Mouse (Mus musculus) midbrain, postnatal 0 days (tissue): ENCODE measurements around the gene Lgi4. TPM values are rescaled to one million over a fixed set of nuclear protein-coding genes. Genes with fewer than 3 reads are reported as not detected.

ENCODE experiments used
- ATAC-seq: fragments of 200-750 bp; cut with Nextera tagmentation; 2 replicates; pipeline ENCODE4 v1.8.0; 2017; ENCODE audit warnings: moderate number of reproducible peaks, mild to moderate bottlenecking, moderate TSS enrichment, moderate library complexity; ENCODE audit not compliant: low FRiP score
- DNase-seq: peaks from one replicate; pipeline ENCODE4 v3.0.0-alpha.2; 2015; ENCODE audit warnings: low spot score
- H3K27ac ChIP-seq: fragments of 300-500 bp; sonication (generic); 2 replicates; pipeline ENCODE4 v1.5.1; 2014; ENCODE audit warnings: low read depth, mild to moderate bottlenecking, low read length, mixed read lengths
- H3K27me3 ChIP-seq: fragments of 300-500 bp; sonication (generic); 2 replicates; pipeline ENCODE4 v1.6.1; 2014; ENCODE audit warnings: low read length, control low read depth, mixed read lengths; ENCODE audit not compliant: insufficient read depth
- H3K36me3 ChIP-seq: fragments of 300-500 bp; sonication (generic); 2 replicates; pipeline ENCODE4 v1.6.1; 2014; ENCODE audit warnings: low read length, control low read depth, mixed read lengths; ENCODE audit not compliant: insufficient read depth
- H3K4me1 ChIP-seq: fragments of 300-500 bp; sonication (generic); 2 replicates; pipeline ENCODE4 v1.6.1; 2014; ENCODE audit warnings: mild to moderate bottlenecking, control low read depth, antibody characterized with exemption, low read length, mixed read lengths; ENCODE audit not compliant: insufficient read depth
- H3K4me2 ChIP-seq: fragments of 300-500 bp; sonication (generic); 2 replicates; pipeline ENCODE4 v1.6.1; 2014; ENCODE audit warnings: low read depth, mild to moderate bottlenecking, low read length, mixed read lengths; ENCODE audit not compliant: poor library complexity, severe bottlenecking
- H3K4me3 ChIP-seq: fragments of 300-500 bp; sonication (generic); 2 replicates; pipeline ENCODE4 v1.5.1; 2014; ENCODE audit warnings: low read depth, mild to moderate bottlenecking, low read length, moderate library complexity
- H3K9ac ChIP-seq: fragments of 300-500 bp; sonication (generic); replicated peaks from 2 replicates; pipeline ENCODE4 v1.6.1; 2014; ENCODE audit warnings: mild to moderate bottlenecking, low read length, moderate library complexity, mixed read lengths; ENCODE audit not compliant: poor library complexity, severe bottlenecking
- H3K9me3 ChIP-seq: fragments of 300-500 bp; sonication (generic); 2 replicates; pipeline ENCODE4 v1.6.1; 2016; ENCODE audit warnings: low read length, control low read depth
- CTCF ChIP-seq: IDR thresholded peaks from 2 replicates; pipeline ENCODE4 v1.5.1; 2016; ENCODE audit warnings: antibody characterized with exemption, mild to moderate bottlenecking
- WGBS: fragments of 180-500 bp; shearing (Covaris S2); extraction: QIAGEN DNeasy Blood & Tissue Kit; methylation state at CpG from one replicate; pipeline ENCODE4 v1.1.7; 2014; 5-methylcytosine and 5-hydroxymethylcytosine counted together
- polyA plus RNA-seq: library from polyadenylated mRNA; unstranded; fragments of >200 nt; fragmentation: Nextera tagmentation; extraction: Ambion mirVana; gene quantifications from 2 replicates; pipeline ENCODE4 v1.2.1, GENCODE M21; 2015
- total RNA-seq: library from RNA; depleted of rRNA; stranded (reverse); fragments of >200 nt; gene quantifications from 2 replicates; pipeline ENCODE4 v1.2.3, GENCODE M21; 2014

Gene Lgi4
- total and polyA plus RNA-seq, 2 experiments from 2014 or later: 0.56 to 1.3 TPM

GRCm38 (mm10) chr7:31080611-31081010 lies 21.5 kb downstream of the Lgi4 start:
- H3K4me3 ChIP-seq: no peak overlapping the region
- WGBS: 37% methylated on average over 3 of the region's 3 CpGs
- no peak for TF ChIP-seq CTCF
- no peaks in the 10 kb centered on the region for H3K36me3 ChIP-seq
- no peaks in the 10 kb centered on the region for H3K4me1 ChIP-seq
- no peak for DNase-seq
- no peak overlapping the region for H3K4me2 ChIP-seq
- no peak for ATAC-seq
- no peaks in the 10 kb centered on the region for H3K9me3 ChIP-seq
- no peak overlapping the region for H3K27ac ChIP-seq
- no peak overlapping the region for H3K9ac ChIP-seq
- H3K27me3 ChIP-seq: no peaks in the 10 kb centered on the region

GRCm38 (mm10) chr7:31081106-31081505 lies 22.0 kb downstream of the Lgi4 start:
- Histone ChIP-seq H3K4me1 (no peaks in the 10 kb centered on the region), H3K4me2 (no peak overlapping the region), H3K4me3 (no peak overlapping the region), H3K9me3 (no peaks in the 10 kb centered on the region), H3K9ac (no peak overlapping the region), H3K36me3 (no peaks in the 10 kb centered on the region), H3K27me3 (no peaks in the 10 kb centered on the region), H3K27ac (no peak overlapping the region)
- 56% methylated on average over 1 of the region's 1 CpGs for whole genome bisulfite sequencing
- ATAC-seq (no peak), DNase-seq (no peak)
- no peak for TF ChIP-seq CTCF

GRCm38 (mm10) chr7:31082106-31082505 lies 23.0 kb downstream of the Lgi4 start:
- H3K27ac ChIP-seq: no peak overlapping the region
- DNase-seq (no peak), ATAC-seq (no peak)
- H3K4me1 ChIP-seq: no peaks in the 10 kb centered on the region
- H3K4me2 ChIP-seq: no peak overlapping the region
- no peak overlapping the region for H3K9ac ChIP-seq
- H3K27me3 ChIP-seq: no peaks in the 10 kb centered on the region
- no peaks in the 10 kb centered on the region for H3K36me3 ChIP-seq
- H3K4me3 ChIP-seq: no peak overlapping the region
- H3K9me3 ChIP-seq: no peaks in the 10 kb centered on the region
- no peak for TF ChIP-seq CTCF

GRCm38 (mm10) chr7:31082831-31083588 lies 23.9 kb downstream of the Lgi4 start:
- no peak overlapping the region for H3K9ac ChIP-seq

GRCm38 (mm10) chr7:31084140-31084539 lies 25.0 kb downstream of the Lgi4 start:
- H3K9ac ChIP-seq: no peak overlapping the region
- no peaks in the 10 kb centered on the region for H3K36me3 ChIP-seq
- 49% methylated on average over 9 of the region's 9 CpGs for WGBS
- ATAC-seq (no peak), DNase-seq (no peak)
- no peak overlapping the region for H3K4me3 ChIP-seq
- H3K27me3 ChIP-seq: no peaks in the 10 kb centered on the region
- no peak overlapping the region for H3K4me2 ChIP-seq
- H3K4me1 ChIP-seq: no peaks in the 10 kb centered on the region
- no peak for TF ChIP-seq CTCF
- no peaks in the 10 kb centered on the region for H3K9me3 ChIP-seq
- H3K27ac ChIP-seq: no peak overlapping the region

More at GRCm38 (mm10) chr7:31082831-31083588, 23.9 kb downstream of the Lgi4 start:
- Histone ChIP-seq H3K4me1 (no peaks in the 10 kb centered on the region), H3K9me3 (no peaks in the 10 kb centered on the region), H3K27me3 (no peaks in the 10 kb centered on the region), H3K4me3 (no peak overlapping the region), H3K36me3 (no peaks in the 10 kb centered on the region), H3K4me2 (no peak overlapping the region), H3K27ac (no peak overlapping the region)
- 60% methylated on average over 14 of the region's 14 CpGs for WGBS
- 0 out of 2 replicates have a peak, but pooled peaks have one; percentile 34 for ATAC-seq
- TF ChIP-seq CTCF: no peak
- DNase-seq: peak; percentile 47

GRCm38 (mm10) chr7:31085171-31085570 lies 26.0 kb downstream of the Lgi4 start:
- no peaks in the 10 kb centered on the region for H3K4me1 ChIP-seq

More at GRCm38 (mm10) chr7:31085171-31085570, 26.0 kb downstream of the Lgi4 start:
- no peak overlapping the region for H3K4me2 ChIP-seq
- WGBS: 15% methylated on average over 3 of the region's 3 CpGs
- TF ChIP-seq CTCF: no peak
- DNase-seq (no peak), ATAC-seq (no peak)
- H3K27ac ChIP-seq: no peak overlapping the region
- no peaks in the 10 kb centered on the region for H3K9me3 ChIP-seq
- no peaks in the 10 kb centered on the region for H3K36me3 ChIP-seq
- H3K4me3 ChIP-seq: no peak overlapping the region
- H3K27me3 ChIP-seq: no peaks in the 10 kb centered on the region
- H3K9ac ChIP-seq: no peak overlapping the region
